Mouse (Mus musculus): ENCODE measurements around the gene Gm45021. TPM values are rescaled to one million over a fixed set of nuclear protein-coding genes. Genes with fewer than 3 reads are reported as not detected.
A peak's percentile ranks its signal among the peaks of the same experiment; 100 is the strongest.

The Gm45021 gene
- polyA plus RNA-seq, 1 experiment from 2014 or later, result not detected

DNA sequence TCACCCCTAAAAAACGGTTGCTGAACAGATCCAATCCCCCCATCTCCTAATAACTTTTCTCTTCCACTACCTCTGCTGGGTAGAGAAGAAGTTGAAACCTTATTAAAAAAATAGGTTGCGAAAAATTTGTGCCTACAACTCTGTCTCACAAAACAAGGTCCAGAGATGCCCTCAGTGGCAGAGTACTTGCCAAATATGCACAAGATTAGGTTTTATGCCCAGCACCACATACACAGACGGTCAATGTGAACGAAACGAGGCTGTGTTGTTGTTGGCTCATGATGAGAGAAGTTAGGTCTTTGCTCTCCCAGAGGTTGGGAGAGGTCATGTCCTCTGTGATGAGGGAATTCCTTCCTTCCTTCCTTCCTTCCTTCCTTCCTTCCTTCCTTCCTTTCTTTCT lies 44.2 kb upstream of the Gm45021 start:
- TF ChIP-seq EP300 (optimal IDR thresholded peaks at IDR 0.05), result no peak
- no peak for TF ChIP-seq CTCF (IDR thresholded peaks at IDR 0.05; ENCODE audit: low read depth)
- H3K4me3 ChIP-seq (ENCODE audit: low read depth, low read length), result no peak overlapping the region
- no peaks in the 10 kb centered on the region for H3K9me3 ChIP-seq (ENCODE audit: control insufficient read depth, low read length)
- H3K27me3 ChIP-seq (ENCODE audit: control insufficient read depth, insufficient read depth, low read length), result no peaks in the 10 kb centered on the region
- no peak overlapping the region for H3K27ac ChIP-seq (replicated peaks)
- ATAC-seq (ENCODE audit: low FRiP score, low TSS enrichment) (no peak), DNase-seq (ENCODE audit: low spot score) (no peak)
- WGBS, result 66% methylated on average over 5 of the region's 5 CpGs
- no peaks in the 10 kb centered on the region for H3K36me3 ChIP-seq (ENCODE audit: control insufficient read depth, insufficient read depth, low read length)
- no peaks in the 10 kb centered on the region; the same call in 1 of the 2 replicates for H3K4me1 ChIP-seq (replicated peaks; ENCODE audit: control insufficient read depth, insufficient read depth)
- no peak overlapping the region for H3K9ac ChIP-seq (ENCODE audit: low read length)
- H3K4me2 ChIP-seq (replicated peaks; ENCODE audit: low read depth), result no peak overlapping the region

DNA sequence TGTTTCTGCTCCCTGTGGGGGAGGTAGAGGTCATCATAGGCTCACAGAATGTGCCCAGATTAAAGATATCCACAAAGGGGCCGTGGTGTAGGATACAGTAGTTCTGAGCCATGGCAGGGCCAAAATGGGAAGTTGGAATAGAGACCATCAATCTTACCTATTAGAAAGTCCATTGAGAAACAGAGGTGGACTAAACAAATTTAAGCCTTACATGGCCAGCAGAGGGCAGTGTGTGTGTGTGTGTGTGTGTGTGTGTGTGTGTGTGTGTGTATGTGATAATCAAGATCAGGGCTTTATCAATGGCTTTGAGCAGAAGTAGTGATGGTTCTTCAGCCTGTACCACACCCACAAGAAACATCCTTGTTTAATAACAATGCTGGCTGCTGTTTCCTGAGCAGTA lies 43.1 kb upstream of the Gm45021 start:
- WGBS, result 35% methylated on average over 1 of the region's 1 CpGs
- DNase-seq (ENCODE audit: low spot score), result peak; percentile 50

GRCm38 (mm10) chr6:48546858-48547257 lies 42.6 kb upstream of the Gm45021 start:
- no peak for DNase-seq (ENCODE audit: low spot score)
- H3K9ac ChIP-seq (ENCODE audit: low read length), result no peak overlapping the region
- no peaks in the 10 kb centered on the region for H3K27me3 ChIP-seq (ENCODE audit: control insufficient read depth, insufficient read depth, low read length)
- peak; percentile 57; the same call in 1 of the 2 replicates for ATAC-seq (ENCODE audit: low FRiP score, low TSS enrichment)
- H3K36me3 ChIP-seq (ENCODE audit: control insufficient read depth, insufficient read depth, low read length), result no peaks in the 10 kb centered on the region
- no peak overlapping the region for H3K4me3 ChIP-seq (ENCODE audit: low read depth, low read length)
- 33% methylated on average over 4 of the region's 4 CpGs for WGBS
- TF ChIP-seq EP300 (optimal IDR thresholded peaks at IDR 0.05) (no peak), CTCF (IDR thresholded peaks at IDR 0.05; ENCODE audit: low read depth) (no peak)
- H3K9me3 ChIP-seq (ENCODE audit: control insufficient read depth, low read length), result no peaks in the 10 kb centered on the region
- no peaks in the 10 kb centered on the region; the same call in 1 of the 2 replicates for H3K4me1 ChIP-seq (replicated peaks; ENCODE audit: control insufficient read depth, insufficient read depth)
- H3K4me2 ChIP-seq (replicated peaks; ENCODE audit: low read depth), result no peak overlapping the region
- peak overlapping the region; percentile 45; the same call in 1 of the 2 replicates for H3K27ac ChIP-seq (replicated peaks)

More for the DNA sequence above, 43.1 kb upstream of the Gm45021 start:
- no peaks in the 10 kb centered on the region; the same call in 1 of the 2 replicates for H3K4me1 ChIP-seq (replicated peaks; ENCODE audit: control insufficient read depth, insufficient read depth)
- peak overlapping the region; percentile 45; the same call in 1 of the 2 replicates for H3K27ac ChIP-seq (replicated peaks)
- H3K4me3 ChIP-seq (ENCODE audit: low read depth, low read length), result no peak overlapping the region
- no peak overlapping the region for H3K4me2 ChIP-seq (replicated peaks; ENCODE audit: low read depth)
- no peak overlapping the region for H3K9ac ChIP-seq (ENCODE audit: low read length)
- no peak for TF ChIP-seq EP300 (optimal IDR thresholded peaks at IDR 0.05)
- TF ChIP-seq CTCF (IDR thresholded peaks at IDR 0.05; ENCODE audit: low read depth), result peak; percentile 81
- peak; percentile 57 for ATAC-seq (ENCODE audit: low FRiP score, low TSS enrichment)
- H3K27me3 ChIP-seq (ENCODE audit: control insufficient read depth, insufficient read depth, low read length), result no peaks in the 10 kb centered on the region
- no peaks in the 10 kb centered on the region for H3K36me3 ChIP-seq (ENCODE audit: control insufficient read depth, insufficient read depth, low read length)
- H3K9me3 ChIP-seq (ENCODE audit: control insufficient read depth, low read length), result no peaks in the 10 kb centered on the region

GRCm38 (mm10) chr6:48548314-48548713 lies 41.1 kb upstream of the Gm45021 start:
- Histone ChIP-seq H3K27ac (replicated peaks) (no peak overlapping the region), H3K4me3 (ENCODE audit: low read depth, low read length) (no peak overlapping the region), H3K9me3 (ENCODE audit: control insufficient read depth, low read length) (no peaks in the 10 kb centered on the region), H3K36me3 (ENCODE audit: control insufficient read depth, insufficient read depth, low read length) (no peaks in the 10 kb centered on the region), H3K27me3 (ENCODE audit: control insufficient read depth, insufficient read depth, low read length) (no peaks in the 10 kb centered on the region), H3K4me2 (replicated peaks; ENCODE audit: low read depth) (no peak overlapping the region), H3K4me1 (replicated peaks; ENCODE audit: control insufficient read depth, insufficient read depth) (no peaks in the 10 kb centered on the region; the same call in 1 of the 2 replicates), H3K9ac (ENCODE audit: low read length) (no peak overlapping the region)
- TF ChIP-seq EP300 (optimal IDR thresholded peaks at IDR 0.05), result no peak
- TF ChIP-seq CTCF (IDR thresholded peaks at IDR 0.05; ENCODE audit: low read depth), result no peak
- no peak for DNase-seq (ENCODE audit: low spot score)
- ATAC-seq (ENCODE audit: low FRiP score, low TSS enrichment), result no peak
- WGBS, result 78% methylated on average over 6 of the region's 6 CpGs

DNA sequence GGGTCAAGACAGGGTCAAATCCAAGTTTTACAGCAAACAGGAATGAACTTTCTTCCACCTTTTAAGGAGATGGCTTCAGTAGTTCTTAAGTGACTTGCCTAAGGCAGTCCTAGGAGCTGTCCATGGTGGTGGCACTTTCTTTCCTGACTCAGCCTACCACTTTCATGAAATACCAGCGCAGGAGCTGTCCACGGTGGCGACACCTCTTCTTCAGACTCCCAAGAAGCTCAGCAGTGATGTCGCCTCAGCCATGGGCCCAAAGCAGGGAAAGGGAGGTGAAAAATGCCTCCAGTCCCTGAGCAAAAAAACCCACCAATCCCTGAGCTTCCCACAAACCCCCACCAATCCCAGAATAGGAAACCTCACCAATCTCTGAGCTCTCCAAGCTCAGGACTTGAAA lies 36.5 kb upstream of the Gm45021 start:
- DNase-seq (ENCODE audit: low spot score) (peak; percentile 44), ATAC-seq (ENCODE audit: low FRiP score, low TSS enrichment) (no peak)
- no peak overlapping the region for H3K4me2 ChIP-seq (replicated peaks; ENCODE audit: low read depth)
- no peak overlapping the region for H3K9ac ChIP-seq (ENCODE audit: low read length)
- H3K9me3 ChIP-seq (ENCODE audit: control insufficient read depth, low read length), result no peaks in the 10 kb centered on the region
- no peaks in the 10 kb centered on the region for H3K4me1 ChIP-seq (replicated peaks; ENCODE audit: control insufficient read depth, insufficient read depth)
- H3K36me3 ChIP-seq (ENCODE audit: control insufficient read depth, insufficient read depth, low read length), result no peaks in the 10 kb centered on the region
- 49% methylated on average over 4 of the region's 4 CpGs for WGBS
- no peaks in the 10 kb centered on the region for H3K27me3 ChIP-seq (ENCODE audit: control insufficient read depth, insufficient read depth, low read length)
- no peak overlapping the region for H3K27ac ChIP-seq (replicated peaks)
- no peak overlapping the region for H3K4me3 ChIP-seq (ENCODE audit: low read depth, low read length)
- TF ChIP-seq EP300 (optimal IDR thresholded peaks at IDR 0.05), result no peak
- TF ChIP-seq CTCF (IDR thresholded peaks at IDR 0.05; ENCODE audit: low read depth), result no peak

- WGBS, result 72% methylated on average over 4 of the region's 4 CpGs
- H3K4me1 ChIP-seq (replicated peaks; ENCODE audit: control insufficient read depth, insufficient read depth), result no peaks in the 10 kb centered on the region
- peak overlapping the region; percentile 91 for H3K27ac ChIP-seq (replicated peaks)
- peak overlapping the region; percentile 45; the same call in 1 of the 2 replicates for H3K4me3 ChIP-seq (ENCODE audit: low read depth, low read length)
- no peaks in the 10 kb centered on the region for H3K27me3 ChIP-seq (ENCODE audit: control insufficient read depth, insufficient read depth, low read length)
- TF ChIP-seq CTCF (IDR thresholded peaks at IDR 0.05; ENCODE audit: low read depth) (no peak), EP300 (optimal IDR thresholded peaks at IDR 0.05) (no peak)
- DNase-seq (ENCODE audit: low spot score) (peak; percentile 30), ATAC-seq (ENCODE audit: low FRiP score, low TSS enrichment) (peak; percentile 77)
- peak overlapping the region; percentile 57; the same call in 1 of the 2 replicates for H3K4me2 ChIP-seq (replicated peaks; ENCODE audit: low read depth)
- H3K9ac ChIP-seq (ENCODE audit: low read length), result peak overlapping the region; percentile 69; the same call in 1 of the 2 replicates
- H3K9me3 ChIP-seq (ENCODE audit: control insufficient read depth, low read length), result no peaks in the 10 kb centered on the region
- no peaks in the 10 kb centered on the region for H3K36me3 ChIP-seq (ENCODE audit: control insufficient read depth, insufficient read depth, low read length)
These were observed 35.6 kb upstream of the Gm45021 start for GRCm38 (mm10) chr6:48553819-48554218.

Measured in stomach, postnatal 0 days (tissue).